Mouse (Mus musculus): ENCODE measurements around the gene Fndc8. TPM values are rescaled to one million over a fixed set of nuclear protein-coding genes. Genes with fewer than 3 reads are reported as not detected.
"Not testable (repeated sequence)": the region's sequence is repeated elsewhere in the genome, so short reads cannot be mapped to it uniquely, and the experiment has no call there.

Gene Fndc8
- total RNA-seq, 2 experiments from 2014 or later, result not detected

DNA sequence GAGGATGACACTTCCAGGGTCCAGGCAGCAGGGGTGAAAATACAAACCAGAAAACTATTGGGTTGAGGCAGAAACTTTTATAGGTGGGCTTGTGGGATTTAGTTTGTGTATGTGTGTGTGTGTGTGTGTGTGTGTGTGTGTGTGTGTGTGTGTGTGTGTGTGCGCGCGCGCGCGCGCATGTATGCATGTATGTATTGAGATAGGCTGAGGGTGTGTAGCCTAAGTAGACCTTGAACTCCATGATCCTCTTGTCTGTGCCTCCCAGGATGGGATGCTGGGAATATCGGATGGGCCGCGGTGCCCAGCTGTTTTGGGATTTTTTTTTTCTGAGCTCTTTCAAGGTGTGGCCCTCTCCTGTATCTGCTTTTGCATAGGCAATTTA lies 16.7 kb downstream of the Fndc8 start:
- no peak for DNase-seq
- intact Hi-C loops (cut with DNase I), result no loop called here

DNA sequence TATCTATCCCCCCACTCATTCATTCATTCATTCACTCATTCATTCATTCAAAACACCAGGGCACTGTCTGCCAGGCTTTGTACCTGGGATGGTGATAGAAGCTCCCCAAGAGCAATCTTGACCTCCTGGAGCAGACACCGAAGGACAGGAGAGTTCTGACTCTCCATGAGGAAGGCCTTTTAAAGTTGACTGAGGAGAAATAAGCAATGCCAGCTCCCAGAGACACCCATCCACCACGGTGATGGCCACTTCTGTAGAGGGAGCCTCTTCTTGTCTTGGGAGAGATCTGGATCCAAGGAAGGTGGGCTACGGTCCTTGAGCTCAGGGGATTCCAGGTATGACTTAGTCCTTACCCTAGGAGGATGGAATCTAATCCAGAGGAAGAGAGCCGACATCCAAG lies 18.3 kb downstream of the Fndc8 start, which contains the start of gene Unc45b:
Unc45b (plus strand) TSS at position 301 of the 400 bp plus-strand sequence.
- no peak for DNase-seq
- intact Hi-C loops (cut with DNase I), result no loop called here

DNA sequence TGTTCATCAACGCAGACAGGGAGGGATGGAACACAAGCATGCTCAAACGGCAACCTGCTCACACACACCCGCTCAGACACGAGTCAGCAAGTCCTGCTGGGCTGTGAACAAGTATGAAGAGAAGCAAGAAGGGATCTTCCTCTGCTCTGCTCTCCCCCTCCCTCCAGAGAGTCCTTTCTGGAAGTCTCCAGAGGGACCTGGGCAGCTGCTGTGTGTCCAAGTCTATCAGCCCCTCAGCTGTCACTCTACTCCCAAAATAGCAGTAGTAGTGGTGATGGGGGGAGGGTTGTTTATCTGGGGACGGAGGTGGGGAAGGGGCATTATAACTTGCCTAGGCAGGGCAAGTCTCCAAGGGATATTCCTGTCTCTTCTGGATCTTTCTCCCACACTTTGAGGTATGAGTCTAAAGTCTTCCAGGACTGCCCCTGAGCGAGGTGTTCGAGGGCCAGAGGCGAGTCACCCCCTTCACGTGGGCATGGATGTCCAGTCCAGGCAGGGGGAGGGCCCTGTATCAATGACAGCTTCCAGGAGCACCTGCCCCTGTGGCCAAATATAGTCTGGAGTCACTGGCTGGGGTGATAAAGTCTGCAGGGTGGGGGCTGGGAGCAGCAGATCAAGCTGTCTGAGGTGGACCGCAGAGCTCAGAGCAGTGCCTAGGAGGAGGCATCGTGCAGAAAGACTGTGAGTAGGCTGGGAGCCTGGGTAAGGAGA lies 18.9 kb downstream of the Fndc8 start:
- intact Hi-C loops (cut with DNase I), result no loop called here
- peak; percentile 64 to 69 for DNase-seq

DNA sequence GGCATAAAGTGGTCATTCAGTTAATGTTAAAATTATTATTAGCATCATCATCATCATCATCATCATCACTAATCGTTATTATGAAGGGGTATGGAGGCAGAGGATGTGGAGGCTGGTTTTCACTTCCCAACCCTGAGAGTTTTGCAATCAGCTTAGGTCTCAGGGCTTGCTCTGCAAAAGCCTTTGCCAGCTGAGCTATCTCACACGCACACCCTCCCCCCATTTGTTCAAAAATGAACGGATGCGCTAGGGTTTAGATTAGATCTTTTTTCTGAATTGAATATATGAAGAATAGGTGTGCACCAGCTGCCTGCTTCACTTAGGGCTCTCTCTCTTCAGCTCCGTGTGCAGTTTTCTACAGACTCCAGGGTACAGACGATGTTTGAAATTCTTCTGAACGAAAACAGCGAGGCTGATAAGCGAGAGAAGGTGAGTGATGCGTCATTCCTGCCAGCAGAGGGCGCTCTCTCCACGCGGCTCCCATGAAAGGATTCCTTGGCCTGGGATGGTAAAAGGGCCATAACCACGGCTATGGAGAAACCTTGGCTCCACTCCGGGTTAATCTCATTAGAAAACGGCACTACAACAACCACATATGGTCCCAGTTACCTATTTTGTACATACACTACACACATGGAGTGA lies 22.9 kb downstream of the Fndc8 start:
- DNase-seq, result peak; percentile 81 to 90
- intact Hi-C loops (cut with DNase I), result loop anchor here (1.0 to 2.0 kb wide), 3 partner anchors 44 to 278 kb away; no protein-coding TSS in a partner anchor

DNA sequence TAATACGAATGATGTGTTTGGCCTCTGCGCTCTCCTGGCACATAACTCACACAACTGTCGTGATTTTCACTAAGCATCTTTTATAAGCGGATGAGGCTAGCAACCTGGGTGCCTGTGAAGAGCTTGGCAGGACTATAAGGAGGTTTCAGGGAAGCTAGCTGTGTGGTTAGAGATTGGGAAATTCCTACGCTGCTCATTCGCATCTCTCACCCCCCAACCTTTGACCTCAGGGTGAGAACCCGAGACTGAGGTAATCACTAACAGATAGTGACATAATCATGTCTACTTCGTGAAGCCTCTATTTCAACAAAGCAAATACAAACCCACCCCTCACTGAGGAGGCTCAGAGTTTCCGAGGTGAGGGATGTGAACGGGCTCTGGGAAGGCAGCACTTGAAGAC lies 28.8 kb downstream of the Fndc8 start:
- no peak for DNase-seq
- intact Hi-C loops (cut with DNase I), result no loop called here

DNA sequence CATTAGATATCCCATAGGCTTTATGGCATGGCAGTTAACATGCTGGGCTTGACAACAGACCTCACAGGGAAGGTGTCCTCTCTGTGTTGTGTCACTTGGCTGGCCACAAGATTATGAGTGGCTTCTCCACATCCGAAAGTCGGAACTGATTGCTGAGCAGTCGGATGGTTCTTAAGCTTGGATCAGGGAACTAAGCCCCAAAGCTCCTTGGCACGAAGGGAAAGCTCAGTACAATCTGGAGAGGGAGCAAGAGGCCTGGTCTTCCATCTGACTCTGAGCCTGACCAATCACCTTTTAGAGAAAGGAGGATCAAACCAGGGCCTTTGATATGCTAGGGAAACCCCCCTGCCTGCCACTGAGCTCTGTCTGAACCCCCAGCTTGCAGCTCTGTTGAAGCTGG lies 29.8 kb downstream of the Fndc8 start:
- no peak for DNase-seq
- intact Hi-C loops (cut with DNase I), result no loop called here

DNA sequence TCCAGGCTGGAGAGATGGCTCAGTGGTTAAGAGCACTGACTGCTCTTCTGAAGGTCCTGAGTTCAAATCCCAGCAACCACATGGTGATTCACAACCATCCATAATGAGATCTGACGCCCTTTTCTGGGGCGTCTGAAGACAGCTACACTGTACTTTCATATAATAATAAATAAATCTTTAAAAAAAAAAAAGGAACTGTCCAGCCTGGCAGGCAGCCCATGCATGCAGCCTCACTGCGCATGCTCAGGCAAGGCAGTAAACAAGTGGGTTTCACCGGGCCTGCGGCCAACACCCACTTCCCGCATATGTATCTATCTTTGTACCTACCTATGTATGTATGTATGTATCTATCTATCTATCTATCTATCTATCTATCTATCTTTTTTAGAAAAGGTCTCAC lies 32.0 kb downstream of the Fndc8 start:
- intact Hi-C loops (cut with DNase I); DNase-seq: not testable (repeated sequence)

DNA sequence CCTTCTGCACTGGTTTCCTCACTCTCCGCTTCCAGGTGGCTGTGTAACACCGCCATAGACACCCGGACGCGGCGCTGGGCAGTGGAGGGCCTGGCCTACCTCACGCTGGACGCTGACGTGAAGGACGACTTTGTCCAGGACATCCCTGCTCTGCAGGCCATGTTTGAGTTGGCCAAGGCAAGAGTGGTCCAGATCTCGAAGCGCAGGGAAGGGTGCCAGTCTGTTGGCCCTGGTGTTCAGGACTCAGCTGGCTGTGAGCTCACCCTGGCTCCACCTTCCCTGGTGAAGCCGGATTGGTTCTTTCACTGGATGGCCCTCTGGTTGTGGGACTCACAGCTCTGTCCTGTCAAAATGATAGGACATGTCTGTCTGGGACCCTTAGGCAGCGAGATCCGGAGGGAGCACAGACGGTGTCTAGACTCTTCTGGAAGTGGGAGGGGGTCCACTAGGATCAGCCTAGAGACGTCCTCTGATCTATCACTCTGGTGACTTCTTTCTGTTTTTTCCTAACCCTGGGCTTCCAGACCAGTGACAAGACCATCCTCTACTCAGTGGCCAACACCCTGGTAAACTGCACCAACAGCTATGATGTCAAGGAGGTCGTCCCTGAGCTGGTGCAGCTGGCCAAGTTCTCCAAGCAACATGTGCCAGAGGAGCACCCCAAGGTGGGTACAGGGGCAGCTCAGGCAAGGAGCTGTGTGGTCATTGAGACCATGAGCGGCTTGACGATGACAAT lies 37.1 kb downstream of the Fndc8 start:
- no peak for DNase-seq
- intact Hi-C loops (cut with DNase I), result loop anchor here (2.0 kb wide), 1 partner anchor 26 kb away; no protein-coding TSS in a partner anchor

DNA sequence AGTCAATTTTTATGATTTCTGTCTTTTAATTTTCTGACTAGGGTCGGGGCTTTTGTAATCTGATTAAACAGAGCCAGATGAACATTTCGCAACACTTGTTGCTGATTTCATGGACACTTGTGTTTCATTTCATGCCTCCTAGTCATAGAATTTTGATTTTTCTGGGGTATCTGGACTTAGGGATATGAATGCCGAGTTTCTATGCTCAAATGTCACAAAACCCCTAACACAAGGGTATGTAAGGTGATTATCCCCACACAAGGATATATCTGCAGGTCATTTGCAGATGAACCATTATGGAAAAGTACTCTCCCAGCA lies 37.7 kb downstream of the Fndc8 start:
- DNase-seq, result no peak
- intact Hi-C loops (cut with DNase I), result loop anchor here (2.0 kb wide), 1 partner anchor 25 kb away; no protein-coding TSS in a partner anchor

DNA sequence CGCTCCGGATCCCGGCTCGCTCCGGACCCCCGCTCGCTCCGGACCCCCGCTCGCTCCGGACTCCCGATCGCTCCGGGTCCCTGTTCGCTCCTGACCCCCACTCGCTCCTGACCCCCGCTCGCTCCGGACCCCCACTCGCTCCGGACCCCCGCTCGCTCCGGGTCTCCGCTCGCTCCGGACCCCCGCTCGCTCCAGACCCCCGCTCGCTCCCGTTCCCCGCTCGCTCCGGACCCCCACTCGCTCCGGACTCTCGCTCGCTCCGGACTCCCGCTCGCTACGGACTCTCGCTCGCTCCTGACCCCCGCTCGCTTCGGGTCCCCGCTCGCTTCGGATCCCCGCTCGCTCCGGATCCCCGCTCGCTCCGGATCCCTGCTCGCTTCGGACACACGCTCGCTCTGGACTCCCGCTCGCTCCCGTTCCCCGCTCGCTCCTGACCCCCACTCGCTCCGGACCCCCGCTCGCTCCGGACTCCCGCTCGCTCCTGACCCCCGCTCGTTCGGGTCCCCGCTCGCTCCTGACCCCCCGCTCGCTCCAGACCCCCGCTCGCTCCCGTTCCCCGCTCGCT lies 38.5 kb downstream of the Fndc8 start:
- intact Hi-C loops (cut with DNase I), result not testable (repeated sequence)

DNA sequence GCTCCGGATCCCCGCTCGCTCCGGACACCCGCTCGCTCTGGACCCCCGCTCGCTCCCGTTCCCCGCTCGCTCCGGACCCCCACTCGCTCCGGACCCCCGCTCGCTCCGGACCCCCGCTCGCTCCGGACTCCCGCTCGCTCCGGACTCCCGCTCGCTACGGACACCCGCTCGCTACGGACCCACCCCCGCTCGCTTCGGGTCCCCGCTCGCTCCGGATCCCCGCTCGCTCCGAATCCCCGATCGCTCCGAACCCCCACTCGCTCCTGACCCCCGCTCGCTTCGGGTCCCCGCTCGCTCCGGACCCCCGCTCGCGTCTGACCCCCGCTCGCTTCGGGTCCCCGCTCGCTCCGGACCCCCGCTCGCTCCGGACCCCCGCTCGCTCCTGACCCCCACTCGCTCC lies 39.2 kb downstream of the Fndc8 start:
- DNase-seq; intact Hi-C loops (cut with DNase I): not testable (repeated sequence)

More for the DNA sequence above, 38.5 kb downstream of the Fndc8 start:
- DNase-seq, result not testable (repeated sequence)

DNA sequence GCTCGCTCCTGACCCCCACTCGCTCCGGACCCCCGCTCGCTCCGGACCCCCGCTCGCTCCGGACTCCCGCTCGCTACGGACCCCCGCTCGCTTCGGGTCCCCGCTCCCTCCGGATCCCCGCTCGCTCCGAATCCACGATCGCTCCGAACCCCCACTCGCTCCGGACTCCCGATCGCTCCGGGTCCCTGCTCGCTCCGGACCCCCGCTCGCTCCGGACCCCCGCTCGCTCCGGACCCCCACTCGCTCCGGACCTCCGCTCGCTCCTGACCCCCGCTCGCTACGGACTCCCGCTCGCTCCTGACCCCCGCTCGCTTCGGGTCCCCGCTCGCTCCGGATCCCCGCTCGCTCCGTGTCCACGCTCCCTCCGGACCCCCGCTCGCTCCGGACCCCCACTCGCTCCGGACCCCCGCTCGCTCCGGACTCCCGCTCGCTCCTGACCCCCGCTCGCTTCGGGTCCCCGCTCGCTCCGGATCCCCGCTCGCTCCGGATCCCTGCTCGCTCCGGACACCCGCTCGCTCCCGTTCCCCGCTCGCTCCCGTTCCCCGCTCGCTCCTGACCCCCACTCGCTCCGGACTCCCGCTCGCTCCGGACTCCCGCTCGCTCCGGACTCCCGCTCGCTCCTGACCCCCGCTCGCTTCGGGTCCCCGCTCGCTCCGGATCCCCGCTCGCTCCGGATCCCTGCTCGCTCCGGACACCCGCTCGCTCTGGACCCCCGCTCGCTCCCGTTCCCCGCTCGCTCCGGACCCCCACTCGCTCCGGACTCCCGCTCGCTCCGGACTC lies 39.9 kb downstream of the Fndc8 start:
- not testable (repeated sequence) for DNase-seq
- intact Hi-C loops (cut with DNase I), result loop anchor here (2.0 kb wide), 1 partner anchor 15 kb away; no protein-coding TSS in a partner anchor

DNA sequence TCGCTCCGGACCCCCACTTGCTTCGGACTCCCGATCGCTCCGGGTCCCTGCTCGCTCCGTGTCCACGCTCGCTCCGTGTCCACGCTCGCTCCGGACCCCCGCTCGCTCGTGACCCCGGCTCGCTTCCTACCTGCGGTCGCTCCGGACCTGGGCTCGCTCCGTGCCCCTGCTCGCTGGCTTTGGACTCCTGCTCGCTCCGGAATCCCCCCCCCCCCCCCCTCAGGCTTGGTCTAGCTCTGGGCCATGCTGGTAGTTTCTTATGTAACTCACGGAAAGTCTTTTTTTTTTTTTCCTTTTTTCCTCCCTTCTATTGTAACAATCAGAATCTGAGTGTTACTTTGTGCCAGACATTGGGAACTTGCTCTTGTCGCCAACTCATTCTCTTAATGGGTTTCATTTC lies 41.3 kb downstream of the Fndc8 start:
- DNase-seq, result no peak
- intact Hi-C loops (cut with DNase I), result loop anchor here (2.0 kb wide), 1 partner anchor 14 kb away; no protein-coding TSS in a partner anchor

DNA sequence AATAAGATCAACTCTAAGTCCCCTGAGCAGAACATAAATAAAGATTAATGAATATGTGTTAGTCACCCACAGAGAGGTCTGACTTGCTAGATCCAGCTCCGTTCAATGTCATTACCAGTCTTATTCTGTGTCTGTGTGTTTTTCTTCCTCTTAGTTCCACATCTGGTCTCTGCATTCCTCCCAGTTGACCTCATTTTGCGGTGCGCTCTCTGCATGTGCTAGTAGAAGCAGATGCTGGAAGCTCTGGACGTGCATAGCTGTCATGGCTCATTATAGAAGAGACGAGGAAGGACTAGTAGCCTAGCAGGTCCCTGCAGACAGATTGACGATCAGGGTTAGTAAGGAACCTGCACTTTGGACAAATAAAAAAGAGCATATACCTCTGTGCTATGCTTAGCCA lies 51.4 kb downstream of the Fndc8 start:
- no peak for DNase-seq
- intact Hi-C loops (cut with DNase I), result no loop called here

DNA sequence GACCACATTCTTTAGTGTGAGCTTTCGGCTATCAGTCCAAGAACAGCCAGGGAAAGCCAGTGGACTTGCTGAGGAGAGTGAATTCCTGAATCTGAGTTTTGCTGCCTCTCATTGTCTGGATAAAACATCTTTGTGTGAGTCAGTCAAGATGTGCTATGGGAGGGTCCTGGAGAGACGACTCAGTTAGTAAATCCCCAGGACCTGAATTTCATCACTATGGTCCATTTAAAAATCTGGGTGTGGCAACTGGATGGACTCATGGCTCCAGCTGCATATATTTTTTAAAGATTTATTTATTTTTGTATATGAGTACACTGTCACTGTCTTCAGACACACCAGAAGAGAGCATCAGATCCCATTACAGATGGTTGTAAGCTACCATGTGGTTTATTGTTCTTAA lies 53.7 kb downstream of the Fndc8 start:
- no peak for DNase-seq
- intact Hi-C loops (cut with DNase I), result loop anchor here (2.0 kb wide), 1 partner anchor 13 kb away; no protein-coding TSS in a partner anchor

DNA sequence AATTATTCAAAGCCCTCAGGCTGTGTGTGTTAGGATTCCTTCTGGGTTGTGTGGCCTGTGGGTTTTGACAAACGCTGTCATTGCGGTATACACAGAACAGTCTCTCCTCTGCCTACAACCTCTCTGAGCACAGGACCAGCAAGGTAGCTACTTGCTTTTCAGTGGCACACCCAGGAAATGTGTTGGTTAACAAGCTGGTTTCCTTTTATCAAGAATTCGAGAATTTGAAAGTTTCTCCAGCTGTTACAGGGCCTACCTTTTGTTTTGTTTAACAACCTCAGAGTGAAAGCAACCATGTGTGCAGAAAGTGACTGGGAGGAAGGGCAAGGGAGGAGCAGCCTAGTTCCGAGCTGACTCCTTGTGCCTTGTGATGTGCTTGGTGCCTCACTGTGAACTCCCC lies 55.5 kb downstream of the Fndc8 start:
- intact Hi-C loops (cut with DNase I), result loop anchor here (2.0 kb wide), 1 partner anchor 15 kb away; no protein-coding TSS in a partner anchor
- DNase-seq, result no peak

DNA sequence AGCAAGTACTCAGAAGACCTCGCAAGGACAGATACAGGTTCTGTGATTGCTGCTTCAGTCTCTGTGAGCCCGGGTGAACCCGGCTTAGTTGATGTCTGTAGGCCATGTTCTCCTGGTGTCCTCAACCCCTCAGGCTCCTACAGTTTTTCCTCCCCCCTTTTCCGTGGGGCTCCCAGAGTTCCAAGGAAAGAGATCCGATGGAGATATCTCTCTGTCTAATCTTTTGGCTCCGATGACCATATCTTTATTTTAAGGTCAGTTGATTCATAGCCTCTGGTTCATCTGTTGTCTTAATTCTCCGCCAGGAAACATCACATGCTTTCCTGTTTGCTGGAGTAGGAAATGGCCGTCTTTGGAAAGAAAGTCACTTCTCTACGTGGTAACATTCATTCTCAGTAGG lies 57.1 kb downstream of the Fndc8 start:
- intact Hi-C loops (cut with DNase I), result no loop called here
- DNase-seq, result peak; percentile 29 to 35

Data from heart, postnatal 36 days (tissue).